17 mouse cellular contexts compared by ENCODE assay signal in the genomic region with DNA sequence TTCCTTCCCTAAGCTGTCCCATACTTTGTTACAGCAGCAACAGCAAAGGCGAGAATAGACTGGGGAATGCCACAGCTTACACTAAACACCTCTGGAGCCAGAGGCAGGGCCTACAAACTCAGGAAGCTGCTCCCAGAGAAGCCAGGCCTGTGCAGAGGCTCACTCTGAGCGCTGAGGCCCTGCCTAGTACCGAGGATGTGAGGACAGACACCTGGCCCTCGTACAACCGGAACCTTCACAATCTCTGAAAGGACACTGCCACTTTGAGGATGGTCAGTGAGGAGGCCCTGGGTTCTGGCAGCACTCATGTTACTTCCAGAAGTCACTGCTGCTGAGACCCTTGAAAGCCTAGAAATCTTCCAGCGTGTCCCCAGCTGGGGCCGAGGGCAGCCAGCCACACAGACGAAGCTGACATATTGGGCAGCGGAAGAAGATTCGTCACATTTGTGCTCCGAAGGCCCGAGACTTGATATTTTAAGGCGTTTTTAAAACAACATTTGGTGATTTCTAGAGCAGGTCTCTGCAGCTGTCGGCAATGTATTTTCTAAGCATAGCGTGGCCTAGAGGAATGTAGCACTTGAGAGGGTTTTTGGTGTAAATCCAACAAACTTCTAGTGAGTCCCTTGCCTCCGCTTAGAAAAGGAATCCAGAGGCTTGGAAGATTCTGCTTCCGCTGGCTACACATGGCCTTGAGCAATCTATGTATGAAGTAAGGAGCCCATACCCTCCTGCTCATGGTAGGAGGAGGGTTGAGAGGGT. TPM values are rescaled to one million over a fixed set of nuclear protein-coding genes. Genes with fewer than 3 reads are reported as not detected.
DNase-seq lines count a peak whose midpoint lies in the region; ATAC-seq lines count a peak whose summit lies in the region.
"Had no signal": no experiment of that assay in that cellular context is flagged by ENCODE, and none has a peak within 500 bp of the region (broad histone marks: within the 10 kb centered on the region; RNA-seq: fewer than 3 reads in every experiment).

No protein-coding gene starts in this region.

- H3K9me3 ChIP-seq in embryonic facial prominence, embryonic 12.5 days = no peaks in the 10 kb centered on the region
- H3K9me3 ChIP-seq in embryonic facial prominence, embryonic 10.5 days = no peaks in the 10 kb centered on the region
- no peaks in the 10 kb centered on the region for H3K9me3 ChIP-seq in kidney, embryonic 15.5 days (replicated peaks)
- H3K9me3 ChIP-seq: forebrain, embryonic 10.5 days; hindbrain, embryonic 13.5 days; megakaryocyte, embryonic 14.5 days had no signal

- no peak overlapping the region for H3K4me2 ChIP-seq in embryonic facial prominence, embryonic 12.5 days (replicated peaks)
- H3K4me2 ChIP-seq in kidney, embryonic 15.5 days = no peak overlapping the region
- H3K4me2 ChIP-seq: hindbrain, embryonic 13.5 days had no signal

- H3K27ac ChIP-seq in embryonic facial prominence, embryonic 12.5 days = peak overlapping the region; percentile 43; the same call in 1 of the 2 replicates
- H3K27ac ChIP-seq in embryonic facial prominence, embryonic 10.5 days (replicated peaks) = no peak overlapping the region
- peak overlapping the region; percentile 56 for H3K27ac ChIP-seq in kidney, embryonic 15.5 days
- H3K27ac ChIP-seq: forebrain, embryonic 10.5 days; hindbrain, embryonic 13.5 days had no signal

- no peaks in the 10 kb centered on the region for H3K36me3 ChIP-seq in embryonic facial prominence, embryonic 12.5 days
- H3K36me3 ChIP-seq in embryonic facial prominence, embryonic 10.5 days (replicated peaks) = no peaks in the 10 kb centered on the region
- H3K36me3 ChIP-seq in kidney, embryonic 15.5 days = no peaks in the 10 kb centered on the region
- H3K36me3 ChIP-seq: forebrain, embryonic 10.5 days; hindbrain, embryonic 13.5 days had no signal

- H3K4me3 ChIP-seq in embryonic facial prominence, embryonic 12.5 days = no peak overlapping the region
- no peak overlapping the region for H3K4me3 ChIP-seq in embryonic facial prominence, embryonic 10.5 days
- no peak overlapping the region for H3K4me3 ChIP-seq in kidney, embryonic 15.5 days (replicated peaks)
- H3K4me3 ChIP-seq: forebrain, embryonic 10.5 days; hindbrain, embryonic 13.5 days; megakaryocyte, embryonic 14.5 days had no signal

- H3K27me3 ChIP-seq in embryonic facial prominence, embryonic 12.5 days = no peaks in the 10 kb centered on the region
- H3K27me3 ChIP-seq in embryonic facial prominence, embryonic 10.5 days (replicated peaks; ENCODE audit: low read depth, poor library complexity, severe bottlenecking) = no peaks in the 10 kb centered on the region
- no peaks in the 10 kb centered on the region for H3K27me3 ChIP-seq in kidney, embryonic 15.5 days
- H3K27me3 ChIP-seq: hindbrain, embryonic 13.5 days had no signal

- no peak overlapping the region for H3K9ac ChIP-seq in embryonic facial prominence, embryonic 12.5 days
- no peak overlapping the region for H3K9ac ChIP-seq in kidney, embryonic 15.5 days
- H3K9ac ChIP-seq: hindbrain, embryonic 13.5 days had no signal

- H3K4me1 ChIP-seq in embryonic facial prominence, embryonic 12.5 days = peaks cover 16% of the 10 kb centered on the region
- H3K4me1 ChIP-seq in embryonic facial prominence, embryonic 10.5 days = peaks cover 32% of the 10 kb centered on the region
- H3K4me1 ChIP-seq in kidney, embryonic 15.5 days = 0 out of 2 replicates have a peak, but pooled peaks cover 8% of the 10 kb centered on the region
- H3K4me1 ChIP-seq: megakaryocyte, embryonic 14.5 days had no signal

- no peak for DNase-seq in embryonic facial prominence, embryonic 10.5 days (ENCODE audit: low spot score)
- no peak for DNase-seq in kidney, adult 18-20 months
- DNase-seq in heart, postnatal 14 days = peak; percentile 39 to 43
- peak; percentile 47 for DNase-seq in lung, postnatal 10 days
- no peak for DNase-seq in c-Kit-positive CD71-positive TER-119-positive erythroid progenitor cells, embryonic 14.5 days (ENCODE audit: low spot score)
- no peak for DNase-seq in cerebellum, adult 9-10 months
- DNase-seq: adrenal gland, postnatal 36 days; cerebellum, adult 11-12 months; liver; thymus, adult 18-20 months had no signal

- no peak for ATAC-seq in embryonic facial prominence, embryonic 12.5 days (ENCODE audit: insufficient number of reproducible peaks, insufficient read depth, low FRiP score, low TSS enrichment)
- ATAC-seq in kidney, embryonic 15.5 days (replicated peaks; ENCODE audit: low FRiP score) = no peak

- WGBS in embryonic facial prominence, embryonic 12.5 days = 82% methylated on average over 17 of the region's 17 CpGs
- WGBS in embryonic facial prominence, embryonic 10.5 days = 91% methylated on average over 17 of the region's 17 CpGs
- WGBS in kidney, embryonic 15.5 days = 57% methylated on average over 17 of the region's 17 CpGs

- intact Hi-C loops in heart, postnatal 14 days (cut with DNase I) = no loop called here

RNA-seq across cellular contexts. Expression of gene Psapl1, which starts 49.1 kb away (rescaled TPM):
- polyA plus RNA-seq in embryonic facial prominence, embryonic 12.5 days (2016; fragmentation: Nextera tagmentation; extraction: Ambion mirVana) = 0.12 and 0.14 TPM in 2 replicates
- 0.05 and 0.07 TPM in 2 replicates for polyA plus RNA-seq in embryonic facial prominence, embryonic 10.5 days (2016; fragmentation: Nextera tagmentation; extraction: Ambion mirVana)
- polyA plus RNA-seq in kidney, embryonic 15.5 days (2015; fragmentation: Nextera tagmentation; extraction: Ambion mirVana) = 0.45 and 0.59 TPM in 2 replicates
- total RNA-seq in heart, postnatal 14 days (2021) = not detected
- total RNA-seq: adrenal gland, postnatal 36 days; gastrocnemius, adult 8-10 months; layer of hippocampus, postnatal 10 days had no signal
- polyA plus RNA-seq: hindbrain, embryonic 13.5 days had no signal

Comparison
In these comparisons a context has a peak if more than half of its experiments do, and no peak if none do; other contexts are left out.
1. DNase-seq: peak in heart, postnatal 14 days (2 of 2) and lung, postnatal 10 days (single experiment); none in embryonic facial prominence, embryonic 10.5 days (single experiment), kidney, adult 18-20 months (single experiment), c-Kit-positive CD71-positive TER-119-positive erythroid progenitor cells, embryonic 14.5 days (single experiment) and cerebellum, adult 9-10 months (single experiment).